Mouse (Mus musculus) c-Kit-positive CD71-positive TER-119-positive erythroid progenitor cells, embryonic 14.5 days (primary cell): ENCODE results near the gene Sart3.
"Not testable (repeated sequence)": the region's sequence is repeated elsewhere in the genome, so short reads cannot be mapped to it uniquely, and the experiment has no call there.

Source experiments
- DNase-seq: peaks from one replicate; pipeline ENCODE4 v3.0.0-alpha.2; 2013; ENCODE audit warnings: low spot score

The Sart3 gene

GRCm38 (mm10) chr5:113772450-113772895 lies at the start of gene Sart3, which contains the start of gene Iscu:
TSS of gene Sart3 (minus strand) at chr5:113772510.
TSS of gene Iscu (plus strand) at chr5:113772748.
- DNase-seq = peak; percentile 94

- no peak for DNase-seq
These were observed 46.3 kb upstream of the Sart3 start for GRCm38 (mm10) chr5:113818572-113818971.

- peak; percentile 73 for DNase-seq
These were observed 43.4 kb upstream of the Sart3 start for GRCm38 (mm10) chr5:113815638-113816152.

- DNase-seq = no peak
These were observed 42.7 kb upstream of the Sart3 start for GRCm38 (mm10) chr5:113815041-113815389.

- DNase-seq = no peak
These were observed 42.1 kb upstream of the Sart3 start for GRCm38 (mm10) chr5:113814111-113815040.

GRCm38 (mm10) chr5:113813608-113814007 lies 41.3 kb upstream of the Sart3 start:
- peak; percentile 25 for DNase-seq

GRCm38 (mm10) chr5:113812638-113813037 lies 40.3 kb upstream of the Sart3 start:
- no peak for DNase-seq

- DNase-seq = not testable (repeated sequence)
These were observed 39.6 kb upstream of the Sart3 start for GRCm38 (mm10) chr5:113811824-113812420.

- no peak for DNase-seq
These were observed 37.8 kb upstream of the Sart3 start for GRCm38 (mm10) chr5:113810111-113810510.

- no peak for DNase-seq
These were observed 35.9 kb upstream of the Sart3 start for GRCm38 (mm10) chr5:113808177-113808576.

GRCm38 (mm10) chr5:113807712-113808111 lies 35.4 kb upstream of the Sart3 start:
- DNase-seq = no peak

GRCm38 (mm10) chr5:113806414-113806813 lies 34.1 kb upstream of the Sart3 start:
- no peak for DNase-seq

- DNase-seq = no peak
These were observed 33.0 kb upstream of the Sart3 start for GRCm38 (mm10) chr5:113805301-113805700.

GRCm38 (mm10) chr5:113804395-113804966 lies 32.2 kb upstream of the Sart3 start:
- no peak for DNase-seq

- DNase-seq = no peak
These were observed 28.0 kb upstream of the Sart3 start, which contains the start of gene Tmem119 for GRCm38 (mm10) chr5:113800280-113800679. TSS of gene Tmem119 (minus strand) at chr5:113800516.

GRCm38 (mm10) chr5:113799691-113800090 lies 27.4 kb upstream of the Sart3 start:
- no peak for DNase-seq

- no peak for DNase-seq
These were observed 26.2 kb upstream of the Sart3 start for GRCm38 (mm10) chr5:113798525-113798924.

GRCm38 (mm10) chr5:113797149-113797882 lies 25.0 kb upstream of the Sart3 start:
- no peak for DNase-seq

- DNase-seq = no peak
These were observed 24.3 kb upstream of the Sart3 start for GRCm38 (mm10) chr5:113796401-113797148.

GRCm38 (mm10) chr5:113791197-113792095 lies 19.1 kb upstream of the Sart3 start:
- no peak for DNase-seq
